Mouse (Mus musculus) midbrain, embryonic 11.5 days (tissue): ENCODE measurements around the gene Prpf38b. TPM values are rescaled to one million over a fixed set of nuclear protein-coding genes. Genes with fewer than 3 reads are reported as not detected.
"Not testable (repeated sequence)": the region's sequence is repeated elsewhere in the genome, so short reads cannot be mapped to it uniquely, and the experiment has no call there.

ENCODE experiments used
- ATAC-seq: fragments of 200-750 bp; cut with Nextera tagmentation; 2 replicates; pipeline ENCODE4 v1.8.0; 2017; ENCODE audit warnings: moderate TSS enrichment, moderate library complexity; ENCODE audit not compliant: low FRiP score
- DNase-seq: peaks from one replicate; pipeline ENCODE4 v3.0.0; 2015; ENCODE audit warnings: low spot score; ENCODE audit errors: missing footprints
- H3K27ac ChIP-seq: fragments of 300-500 bp; sonication (generic); 2 replicates; pipeline ENCODE4 v1.5.1; 2014; ENCODE audit warnings: low read depth, low read length
- H3K27me3 ChIP-seq: fragments of 300-500 bp; sonication (generic); 2 replicates; pipeline ENCODE4 v1.6.1; 2014; ENCODE audit warnings: mild to moderate bottlenecking, low read length, moderate library complexity, mixed read lengths; ENCODE audit not compliant: control insufficient read depth, insufficient read depth
- H3K36me3 ChIP-seq: fragments of 300-500 bp; sonication (generic); 2 replicates; pipeline ENCODE4 v1.6.1; 2014; ENCODE audit warnings: mild to moderate bottlenecking, low read length, moderate library complexity, mixed read lengths; ENCODE audit not compliant: control insufficient read depth, insufficient read depth
- H3K4me1 ChIP-seq: fragments of 300-500 bp; sonication (generic); 2 replicates; pipeline ENCODE4 v1.6.1; 2014; ENCODE audit warnings: low read length; ENCODE audit not compliant: control insufficient read depth, insufficient read depth
- H3K4me2 ChIP-seq: fragments of 300-500 bp; sonication (generic); 2 replicates; pipeline ENCODE4 v1.6.1; 2014; ENCODE audit warnings: mild to moderate bottlenecking, moderate library complexity
- H3K4me3 ChIP-seq: fragments of 300-500 bp; sonication (generic); 2 replicates; pipeline ENCODE4 v1.5.1; 2014; ENCODE audit warnings: low read depth, low read length
- H3K9ac ChIP-seq: fragments of 300-500 bp; sonication (generic); 2 replicates; pipeline ENCODE4 v1.6.1; 2014; ENCODE audit warnings: low read length
- H3K9me3 ChIP-seq: fragments of 300-500 bp; sonication (generic); 2 replicates; pipeline ENCODE4 v1.6.1; 2016; ENCODE audit warnings: low read length; ENCODE audit not compliant: control insufficient read depth
- WGBS: fragments of 180-500 bp; shearing (Covaris S2); extraction: QIAGEN DNeasy Blood & Tissue Kit; methylation state at CpG from one replicate; pipeline ENCODE4 v1.1.7; 2014; 5-methylcytosine and 5-hydroxymethylcytosine counted together
- polyA plus RNA-seq: library from polyadenylated mRNA; unstranded; fragments of >200 nt; fragmentation: Nextera tagmentation; extraction: Ambion mirVana; gene quantifications from 2 replicates; pipeline ENCODE4 v1.2.1, GENCODE M21; 2014

The Prpf38b gene
- polyA plus RNA-seq, 1 experiment from 2014 or later = 61.1 TPM

GRCm38 (mm10) chr3:108879836-108880435 lies 31.6 kb downstream of the Prpf38b start:
- Histone ChIP-seq H3K9ac (no peak overlapping the region), H3K27ac (no peak overlapping the region), H3K36me3 (no peaks in the 10 kb centered on the region), H3K4me3 (no peak overlapping the region), H3K4me1 (no peaks in the 10 kb centered on the region; the same call in 1 of the 2 replicates), H3K27me3 (no peaks in the 10 kb centered on the region), H3K9me3 (no peaks in the 10 kb centered on the region), H3K4me2 (no peak overlapping the region)
- 69% methylated on average over 5 of the region's 5 CpGs for WGBS
- peak; percentile 59 for DNase-seq
- ATAC-seq = no peak

- DNase-seq (peak; percentile 69), ATAC-seq (no peak)
- H3K9ac ChIP-seq = no peak overlapping the region
- H3K27me3 ChIP-seq = no peaks in the 10 kb centered on the region
- no peaks in the 10 kb centered on the region; the same call in 1 of the 2 replicates for H3K4me1 ChIP-seq
- no peaks in the 10 kb centered on the region for H3K36me3 ChIP-seq
- no peak overlapping the region for H3K4me3 ChIP-seq
- no peak overlapping the region for H3K27ac ChIP-seq
- H3K9me3 ChIP-seq = no peaks in the 10 kb centered on the region
- no peak overlapping the region for H3K4me2 ChIP-seq
- WGBS = 85% methylated on average over 2 of the region's 2 CpGs
Observed at GRCm38 (mm10) chr3:108879129-108879528, 32.4 kb downstream of the Prpf38b start.

- Histone ChIP-seq H3K36me3 (no peaks in the 10 kb centered on the region), H3K4me1 (no peaks in the 10 kb centered on the region), H3K9ac (no peak overlapping the region), H3K4me3 (no peak overlapping the region), H3K27me3 (no peaks in the 10 kb centered on the region), H3K9me3 (no peaks in the 10 kb centered on the region), H3K27ac (no peak overlapping the region), H3K4me2 (no peak overlapping the region)
- 74% methylated on average over 6 of the region's 6 CpGs for WGBS
- no peak for ATAC-seq
- no peak for DNase-seq
Observed at GRCm38 (mm10) chr3:108870631-108871030, 40.9 kb downstream of the Prpf38b start.

GRCm38 (mm10) chr3:108867449-108867848 lies 44.1 kb downstream of the Prpf38b start:
- H3K4me2 ChIP-seq = no peak overlapping the region
- ATAC-seq = no peak
- H3K9me3 ChIP-seq = no peaks in the 10 kb centered on the region
- DNase-seq = no peak
- 89% methylated on average over 3 of the region's 3 CpGs for WGBS
- no peak overlapping the region for H3K9ac ChIP-seq
- H3K4me3 ChIP-seq = no peak overlapping the region
- no peak overlapping the region for H3K27ac ChIP-seq
- no peaks in the 10 kb centered on the region for H3K4me1 ChIP-seq
- no peaks in the 10 kb centered on the region for H3K27me3 ChIP-seq
- no peaks in the 10 kb centered on the region for H3K36me3 ChIP-seq

- Histone ChIP-seq H3K4me2 (no peak overlapping the region), H3K9ac (no peak overlapping the region), H3K4me1 (no peaks in the 10 kb centered on the region), H3K27ac (no peak overlapping the region), H3K27me3 (no peaks in the 10 kb centered on the region), H3K4me3 (no peak overlapping the region), H3K36me3 (no peaks in the 10 kb centered on the region), H3K9me3 (no peaks in the 10 kb centered on the region)
- DNase-seq (no peak), ATAC-seq (no peak)
- 86% methylated on average over 3 of the region's 3 CpGs for WGBS
Observed at GRCm38 (mm10) chr3:108865676-108866075, 45.9 kb downstream of the Prpf38b start.

GRCm38 (mm10) chr3:108865129-108865528 lies 46.4 kb downstream of the Prpf38b start:
- Histone ChIP-seq H3K4me3 (no peak overlapping the region), H3K9me3 (no peaks in the 10 kb centered on the region), H3K4me2 (no peak overlapping the region), H3K36me3 (no peaks in the 10 kb centered on the region), H3K27me3 (no peaks in the 10 kb centered on the region), H3K27ac (no peak overlapping the region), H3K9ac (no peak overlapping the region), H3K4me1 (no peaks in the 10 kb centered on the region)
- ATAC-seq (no peak), DNase-seq (no peak)
- WGBS = 47% methylated on average over 3 of the region's 3 CpGs

GRCm38 (mm10) chr3:108863091-108863490 lies 48.4 kb downstream of the Prpf38b start:
- 96% methylated on average over 10 of the region's 10 CpGs for WGBS
- ATAC-seq = no peak

GRCm38 (mm10) chr3:108862282-108862681 lies 49.2 kb downstream of the Prpf38b start:
- 96% methylated on average over 4 of the region's 4 CpGs for WGBS
- peak; percentile 77 for DNase-seq

More at GRCm38 (mm10) chr3:108863091-108863490, 48.4 kb downstream of the Prpf38b start:
- Histone ChIP-seq H3K9ac (no peak overlapping the region), H3K4me3 (no peak overlapping the region), H3K36me3 (no peaks in the 10 kb centered on the region), H3K9me3 (no peaks in the 10 kb centered on the region), H3K27ac (no peak overlapping the region), H3K4me2 (no peak overlapping the region), H3K4me1 (peaks cover 5% of the 10 kb centered on the region; the same call in 1 of the 2 replicates), H3K27me3 (no peaks in the 10 kb centered on the region)
- no peak for DNase-seq

GRCm38 (mm10) chr3:108860786-108861185 lies 50.7 kb downstream of the Prpf38b start:
- WGBS = 80% methylated on average over 2 of the region's 2 CpGs
- no peak overlapping the region for H3K4me2 ChIP-seq
- H3K9me3 ChIP-seq = no peaks in the 10 kb centered on the region
- H3K36me3 ChIP-seq = no peaks in the 10 kb centered on the region
- ATAC-seq = no peak
- H3K27ac ChIP-seq = no peak overlapping the region
- no peaks in the 10 kb centered on the region for H3K27me3 ChIP-seq
- DNase-seq = no peak
- H3K9ac ChIP-seq = no peak overlapping the region
- no peak overlapping the region for H3K4me3 ChIP-seq
- H3K4me1 ChIP-seq = peaks cover 10% of the 10 kb centered on the region; the same call in 1 of the 2 replicates

More at GRCm38 (mm10) chr3:108862282-108862681, 49.2 kb downstream of the Prpf38b start:
- not testable (repeated sequence) for H3K27me3 ChIP-seq, H3K27ac ChIP-seq, H3K36me3 ChIP-seq, H3K4me3 ChIP-seq, H3K9ac ChIP-seq, H3K4me2 ChIP-seq, H3K4me1 ChIP-seq, H3K9me3 ChIP-seq, ATAC-seq
